Mouse (Mus musculus) liver, adult 2 months (tissue): ENCODE data around the gene Gm20388. TPM values are rescaled to one million over a fixed set of nuclear protein-coding genes. Genes with fewer than 3 reads are reported as not detected.

ENCODE experiments used
- DNase-seq: peaks from one replicate; pipeline ENCODE4 v3.0.0-alpha.2; 2011; ENCODE audit warnings: low read depth, low spot score; ENCODE audit errors: extremely low read depth
- H3K27ac ChIP-seq: fragments of 200-500 bp; replicated peaks from 2 replicates; pipeline ENCODE4 v1.5.1; 2012; ENCODE audit warnings: low read depth, mild to moderate bottlenecking, control low read depth, inconsistent platforms, low read length; ENCODE audit not compliant: insufficient read depth
- H3K27me3 ChIP-seq: fragments of 200-500 bp; 2 replicates; pipeline ENCODE4 v1.6.1; 2012; ENCODE audit warnings: mild to moderate bottlenecking, moderate library complexity, low read length, inconsistent platforms; ENCODE audit not compliant: control insufficient read depth, insufficient read depth
- H3K36me3 ChIP-seq: fragments of 200-500 bp; 2 replicates; pipeline ENCODE4 v1.6.1; 2012; ENCODE audit warnings: low read length, inconsistent platforms; ENCODE audit not compliant: control insufficient read depth, insufficient read depth
- H3K4me1 ChIP-seq: fragments of 200-500 bp; 2 replicates; pipeline ENCODE4 v1.6.1; 2011; ENCODE audit warnings: low read length; ENCODE audit not compliant: control insufficient read depth, insufficient read depth
- H3K4me3 ChIP-seq: fragments of 200-500 bp; 2 replicates; pipeline ENCODE4 v1.5.1; 2011; ENCODE audit warnings: low read depth, mild to moderate bottlenecking, control low read depth, low read length, moderate library complexity; ENCODE audit not compliant: insufficient read depth
- H3K79me2 ChIP-seq: fragments of 200-500 bp; 2 replicates; pipeline ENCODE4 v1.6.1; 2012; ENCODE audit warnings: inconsistent platforms, mild to moderate bottlenecking, low read length, moderate library complexity; ENCODE audit not compliant: control insufficient read depth, insufficient read depth
- H3K9ac ChIP-seq: fragments of 200-500 bp; 2 replicates; pipeline ENCODE4 v1.6.1; 2012; ENCODE audit warnings: low read depth, mild to moderate bottlenecking, control low read depth, inconsistent platforms, low read length
- CTCF ChIP-seq: fragments of 200-500 bp; IDR thresholded peaks from 2 replicates; pipeline ENCODE4 v1.5.1; 2011; ENCODE audit warnings: low read depth, low read length, control low read depth
- POLR2A ChIP-seq: fragments of 200-500 bp; IDR thresholded peaks from 2 replicates; pipeline ENCODE4 v1.6.1; 2011; ENCODE audit warnings: low read length, control low read depth; ENCODE audit not compliant: insufficient read depth; ENCODE audit errors: extremely low read depth
- WGBS: fragments of 180-500 bp; shearing (Covaris S2); methylation state at CpG from one replicate; pipeline ENCODE4 v1.1.7; 2018; 5-methylcytosine and 5-hydroxymethylcytosine counted together
- polyA plus RNA-seq: library from polyadenylated mRNA; depleted of rRNA; stranded (reverse); fragments of >200 nt; gene quantifications from 2 replicates; pipeline ENCODE4 v1.2.3, GENCODE M21; 2012
- total RNA-seq: library from RNA; depleted of rRNA; stranded (reverse); fragments of >200 nt; gene quantifications from 2 replicates; pipeline ENCODE4 v1.2.3, GENCODE M21; 2014

Gm20388 gene
- total and polyA plus RNA-seq, 2 experiments, result 6.4 to 19.9 TPM

DNA sequence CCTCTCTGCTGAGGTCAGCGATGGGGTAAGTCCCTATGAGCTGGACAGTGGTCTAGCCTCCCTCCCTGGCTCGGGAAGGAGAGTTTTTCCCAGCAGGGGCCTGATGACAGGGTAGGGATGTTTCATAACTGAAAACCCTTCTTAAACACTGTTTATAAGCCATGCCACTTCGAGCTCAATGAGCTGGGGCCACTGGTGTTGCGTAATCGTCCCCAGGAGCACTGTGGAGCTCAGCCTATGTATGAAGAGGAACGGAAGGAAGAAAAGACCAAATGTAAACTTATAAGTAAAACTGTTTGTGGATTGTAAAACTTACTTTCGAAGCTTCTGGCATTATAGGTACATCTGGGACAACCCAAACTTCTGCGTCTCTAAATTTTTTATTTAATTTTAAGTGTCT is 4291.1 kb downstream of the Gm20388 start:
- TF ChIP-seq POLR2A, result no peak
- TF ChIP-seq CTCF, result no peak
- H3K4me1 ChIP-seq, result peaks cover 7% of the 10 kb centered on the region
- peak; percentile 56 for DNase-seq
- H3K27ac ChIP-seq, result no peak overlapping the region
- H3K27me3 ChIP-seq, result 0 out of 2 replicates have a peak, but pooled peaks cover 5% of the 10 kb centered on the region
- H3K9ac ChIP-seq, result no peak overlapping the region
- 59% methylated on average over 8 of the region's 8 CpGs for WGBS
- no peaks in the 10 kb centered on the region for H3K36me3 ChIP-seq
- H3K79me2 ChIP-seq, result no peaks in the 10 kb centered on the region
- H3K4me3 ChIP-seq, result no peak overlapping the region

DNA sequence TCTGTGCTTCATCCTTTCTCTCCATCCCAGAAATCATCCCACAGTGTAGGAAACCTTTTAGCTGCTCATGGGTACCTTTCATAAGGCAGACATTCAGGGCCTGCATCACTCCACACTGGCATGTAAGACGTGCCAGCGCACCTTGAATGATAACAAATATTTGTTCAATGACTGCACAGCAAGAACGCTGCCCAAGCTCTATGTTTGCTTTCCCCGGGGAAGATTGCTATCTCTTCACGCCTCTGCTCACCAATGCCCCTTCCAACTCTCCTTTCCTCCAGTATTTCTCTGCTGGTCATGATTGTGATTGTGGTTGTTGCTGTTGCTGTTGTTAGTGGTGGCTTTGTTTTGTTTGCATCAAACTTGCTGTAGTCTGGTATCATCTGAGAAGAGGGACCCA is 4292.3 kb downstream of the Gm20388 start:
- Histone ChIP-seq H3K4me3 (no peak overlapping the region), H3K27ac (no peak overlapping the region), H3K27me3 (0 out of 2 replicates have a peak, but pooled peaks cover 2% of the 10 kb centered on the region), H3K4me1 (peaks cover 7% of the 10 kb centered on the region), H3K9ac (no peak overlapping the region), H3K36me3 (no peaks in the 10 kb centered on the region), H3K79me2 (no peaks in the 10 kb centered on the region)
- TF ChIP-seq CTCF, result no peak
- no peak for TF ChIP-seq POLR2A
- WGBS, result 20% methylated on average over 5 of the region's 5 CpGs
- peak; percentile 82 for DNase-seq

DNA sequence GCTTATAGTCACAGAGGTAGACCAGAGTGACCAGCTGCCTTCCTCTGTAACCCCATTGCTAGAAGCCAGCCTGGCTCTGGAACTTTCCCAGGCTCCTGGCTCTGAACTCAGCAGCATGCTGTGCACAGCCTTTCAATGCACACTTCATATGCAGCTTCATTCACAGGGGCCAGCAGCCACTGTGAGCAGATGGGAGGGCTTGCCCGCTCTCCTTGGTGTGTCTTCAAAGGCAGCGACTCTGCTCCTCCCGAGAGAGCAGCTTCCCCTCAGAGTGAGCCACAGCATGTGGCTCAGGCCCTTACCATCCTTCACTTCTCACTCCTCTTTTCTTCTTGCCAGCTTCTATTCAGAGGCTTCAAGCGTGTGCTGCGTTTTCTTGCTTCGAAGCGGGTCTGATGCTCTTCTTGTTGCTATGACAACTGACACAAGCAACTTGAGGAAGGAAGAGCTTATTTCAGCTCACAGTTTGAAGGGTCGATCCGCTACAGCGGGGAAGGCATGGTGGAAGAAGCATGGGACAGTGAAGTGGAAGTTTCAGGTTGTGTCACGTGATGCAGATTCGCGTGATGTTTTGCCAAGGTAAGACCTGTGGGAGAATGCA is 4293.5 kb downstream of the Gm20388 start:
- Histone ChIP-seq H3K27me3 (0 out of 2 replicates have a peak, but pooled peaks cover 2% of the 10 kb centered on the region), H3K9ac (no peak overlapping the region), H3K4me3 (no peak overlapping the region), H3K27ac (no peak overlapping the region), H3K79me2 (no peaks in the 10 kb centered on the region), H3K36me3 (no peaks in the 10 kb centered on the region), H3K4me1 (peaks cover 7% of the 10 kb centered on the region)
- WGBS, result 93% methylated on average over 13 of the region's 13 CpGs
- DNase-seq, result no peak
- TF ChIP-seq CTCF (no peak), POLR2A (no peak)

DNA sequence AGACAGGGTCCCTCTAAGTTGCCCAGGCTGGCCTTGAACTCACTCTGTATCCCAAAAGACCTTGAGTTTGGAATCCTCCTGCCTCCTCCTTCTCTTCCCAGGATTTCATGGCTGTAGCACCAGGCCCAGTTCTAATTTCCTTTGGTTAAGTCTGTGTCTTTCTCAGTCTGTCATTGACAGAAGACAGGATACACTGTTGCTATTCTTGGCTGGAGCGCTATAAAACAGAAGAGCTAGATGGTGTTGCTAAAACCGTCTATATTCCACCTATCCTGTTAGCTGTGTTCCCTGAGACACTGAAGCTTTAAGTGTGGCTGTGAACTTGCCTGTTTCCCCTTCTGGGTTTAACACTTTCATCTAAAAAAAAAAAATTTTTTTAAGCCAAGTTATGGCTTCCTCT is 4301.5 kb downstream of the Gm20388 start:
- 78% methylated on average over 2 of the region's 2 CpGs for WGBS
- DNase-seq, result no peak
- no peaks in the 10 kb centered on the region for H3K36me3 ChIP-seq
- no peak overlapping the region for H3K9ac ChIP-seq
- TF ChIP-seq CTCF, result no peak
- no peak for TF ChIP-seq POLR2A
- no peaks in the 10 kb centered on the region for H3K4me1 ChIP-seq
- H3K79me2 ChIP-seq, result no peaks in the 10 kb centered on the region
- no peak overlapping the region for H3K27ac ChIP-seq
- no peak overlapping the region for H3K4me3 ChIP-seq
- H3K27me3 ChIP-seq, result peaks cover 6% of the 10 kb centered on the region; the same call in 1 of the 2 replicates

DNA sequence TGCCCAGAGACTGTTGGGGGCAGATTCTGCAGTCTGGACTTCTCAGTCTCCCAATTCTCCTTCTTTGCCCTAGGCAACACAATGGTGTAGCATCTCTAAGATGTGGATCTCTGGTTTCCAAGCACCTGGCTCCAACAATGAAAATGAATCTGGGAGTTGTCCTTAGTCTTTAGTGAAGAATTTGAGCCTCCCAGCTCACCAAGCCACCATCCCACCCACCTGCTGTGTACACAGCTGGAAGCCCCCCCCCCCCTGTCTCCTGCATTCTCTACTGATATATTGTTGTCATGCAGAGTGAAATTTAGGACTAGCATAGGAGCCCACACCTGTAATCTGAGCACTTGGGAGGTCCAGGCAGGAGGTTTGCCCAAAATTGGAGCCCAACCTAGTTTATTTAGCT is 4306.3 kb downstream of the Gm20388 start:
- no peaks in the 10 kb centered on the region for H3K36me3 ChIP-seq
- H3K79me2 ChIP-seq, result no peaks in the 10 kb centered on the region
- H3K9ac ChIP-seq, result no peak overlapping the region
- TF ChIP-seq CTCF, result no peak
- no peak for TF ChIP-seq POLR2A
- no peaks in the 10 kb centered on the region for H3K4me1 ChIP-seq
- no peak overlapping the region for H3K27ac ChIP-seq
- DNase-seq, result no peak
- no peak overlapping the region for H3K4me3 ChIP-seq
- H3K27me3 ChIP-seq, result peaks cover 6% of the 10 kb centered on the region; the same call in 1 of the 2 replicates

DNA sequence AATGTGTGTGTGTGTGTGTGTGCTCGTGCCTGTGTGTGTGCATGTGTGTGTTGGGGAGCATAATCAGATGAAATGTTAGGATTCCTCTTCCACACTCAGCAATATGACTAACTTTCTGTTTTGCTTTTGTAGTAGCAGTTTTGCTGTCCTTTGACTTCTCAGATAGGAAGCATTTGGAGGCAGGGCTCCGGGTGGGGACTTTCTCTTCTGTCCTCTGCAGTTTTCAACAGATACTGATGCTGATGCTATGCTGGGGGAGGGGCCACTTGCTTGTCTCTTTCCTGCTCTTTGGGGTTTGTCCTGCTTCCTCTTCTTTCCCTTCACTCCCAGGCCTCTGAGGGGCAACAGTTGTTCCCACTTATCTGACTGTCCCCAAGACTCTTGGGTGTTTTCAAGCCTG is 4319.2 kb downstream of the Gm20388 start:
- 64% methylated on average over 2 of the region's 2 CpGs for WGBS
- no peak overlapping the region for H3K9ac ChIP-seq

More for the DNA sequence above, 4319.2 kb downstream of the Gm20388 start:
- H3K27ac ChIP-seq, result no peak overlapping the region
- peaks cover 6% of the 10 kb centered on the region; the same call in 1 of the 2 replicates for H3K4me1 ChIP-seq
- H3K79me2 ChIP-seq, result peaks cover 13% of the 10 kb centered on the region
- no peaks in the 10 kb centered on the region for H3K36me3 ChIP-seq
- no peak for TF ChIP-seq CTCF
- TF ChIP-seq POLR2A, result no peak
- no peak overlapping the region for H3K4me3 ChIP-seq
- no peak for DNase-seq
- H3K27me3 ChIP-seq, result no peaks in the 10 kb centered on the region
